Mouse (Mus musculus): ENCODE results near the gene Fam98a.

- TF ChIP-seq POLR2A (IDR thresholded peaks at IDR 0.05; ENCODE audit: extremely low read depth, insufficient read depth, low read length) (no peak), CTCF (IDR thresholded peaks at IDR 0.05; ENCODE audit: extremely low read depth, insufficient read depth, low read length) (no peak)
These were observed 56.5 kb downstream of the Fam98a start for GRCm38 (mm10) chr17:75495213-75495612.

All from cortical plate, adult 2 months (tissue).